Mouse (Mus musculus) cortical plate, adult 2 months (tissue): ENCODE data around the gene Bcas3.

Experiments
- CTCF ChIP-seq: fragments of 200-500 bp; IDR thresholded peaks from 2 replicates; pipeline ENCODE4 v1.5.1; 2011; ENCODE audit warnings: mild to moderate bottlenecking, control low read depth, low read length; ENCODE audit not compliant: insufficient read depth; ENCODE audit errors: extremely low read depth
- POLR2A ChIP-seq: fragments of 200-500 bp; IDR thresholded peaks from 2 replicates; pipeline ENCODE4 v1.6.1; 2011; ENCODE audit warnings: mild to moderate bottlenecking, low read length, control low read depth; ENCODE audit not compliant: insufficient read depth; ENCODE audit errors: extremely low read depth

DNA sequence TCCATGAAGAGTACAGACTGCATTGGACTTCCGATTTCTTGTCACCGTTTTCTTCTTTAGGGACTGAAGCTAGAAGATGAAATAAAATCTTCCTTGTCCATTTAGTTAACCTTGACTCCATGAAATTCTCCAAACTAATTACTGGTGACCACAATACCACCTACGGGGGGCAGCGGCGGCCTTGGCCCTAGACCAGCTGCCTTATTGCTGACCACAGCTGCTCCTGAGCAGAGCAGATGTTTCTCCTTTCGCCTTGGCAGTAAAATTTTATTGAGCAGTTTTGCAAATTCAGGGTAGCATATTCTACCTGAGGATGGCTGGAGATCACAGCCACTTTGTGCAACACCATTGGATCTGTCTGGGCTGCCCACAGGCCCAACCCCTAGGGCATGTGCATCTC, 356.2 kb downstream of the Bcas3 start:
- no peak for TF ChIP-seq CTCF
- no peak for TF ChIP-seq POLR2A
